Mouse (Mus musculus): Measurements from ENCODE around the gene Kdelr1. TPM values are rescaled to one million over a fixed set of nuclear protein-coding genes. Genes with fewer than 3 reads are reported as not detected.
A peak's percentile ranks its signal among the peaks of the same experiment; 100 is the strongest.

The Kdelr1 gene
- polyA plus RNA-seq, 1 experiment = 132 TPM

DNA sequence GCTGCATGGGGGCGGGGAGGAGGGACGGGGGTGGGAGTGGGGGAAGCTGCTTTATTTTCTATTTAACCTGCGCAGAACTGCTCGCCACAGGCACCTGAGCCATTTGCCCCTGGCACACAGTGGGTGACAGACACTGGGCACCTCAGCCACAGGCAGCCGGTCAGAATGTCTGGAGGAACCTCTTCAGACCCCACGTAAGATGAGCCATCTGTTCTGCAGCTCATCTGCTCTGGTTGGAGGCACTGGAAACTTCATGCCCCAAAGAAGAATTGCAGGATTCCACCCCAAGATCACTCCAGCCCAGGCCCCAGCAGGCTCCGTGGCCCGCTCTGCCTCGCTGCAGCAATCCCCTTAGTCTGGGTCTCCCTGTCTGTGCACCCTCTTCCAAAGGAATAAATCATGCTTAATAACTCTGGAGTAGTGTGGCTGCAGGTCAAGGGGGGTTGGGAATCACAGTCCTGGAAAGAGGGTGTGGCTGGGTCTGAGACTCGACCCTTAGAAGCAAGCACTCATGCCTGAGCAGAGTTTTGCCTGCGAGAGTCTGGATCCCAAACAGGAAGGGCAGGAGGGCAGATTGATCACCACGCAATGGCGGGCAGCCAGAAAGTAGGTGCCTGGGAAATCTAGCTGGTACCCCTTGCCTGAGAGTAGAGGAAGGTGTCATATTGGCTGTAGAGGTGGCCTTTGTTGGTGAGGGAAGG is 44.6 kb downstream of the Kdelr1 start:
- TF ChIP-seq CEBPB (IDR thresholded peaks at IDR 0.05; ENCODE audit: insufficient read depth, poor library complexity, severe bottlenecking) (no peak), POLR2AphosphoS2 (IDR thresholded peaks at IDR 0.05; ENCODE audit: insufficient read length, low read depth) (peak; percentile 59), MYOD1 (IDR thresholded peaks at IDR 0.05; ENCODE audit: control insufficient read depth in 1 of 3, insufficient read length in 2 of 3, low read depth in 2 of 3) (peak in 1 of 3 experiments; percentile 1)
- H3K79me2 ChIP-seq (ENCODE audit: control insufficient read depth, insufficient read depth) = peaks cover 15% of the 10 kb centered on the region
- no peak overlapping the region for H3K4me3 ChIP-seq
- no peaks in the 10 kb centered on the region for H3K27me3 ChIP-seq (ENCODE audit: control insufficient read depth, insufficient read depth, insufficient read length)
- peak overlapping the region; percentile 99 for H3K4me2 ChIP-seq (ENCODE audit: low read depth)
- H3ac ChIP-seq (ENCODE audit: control insufficient read depth, insufficient read length) = no peak overlapping the region
- H3K36me3 ChIP-seq (ENCODE audit: control insufficient read depth, insufficient read depth) = no peaks in the 10 kb centered on the region

DNA sequence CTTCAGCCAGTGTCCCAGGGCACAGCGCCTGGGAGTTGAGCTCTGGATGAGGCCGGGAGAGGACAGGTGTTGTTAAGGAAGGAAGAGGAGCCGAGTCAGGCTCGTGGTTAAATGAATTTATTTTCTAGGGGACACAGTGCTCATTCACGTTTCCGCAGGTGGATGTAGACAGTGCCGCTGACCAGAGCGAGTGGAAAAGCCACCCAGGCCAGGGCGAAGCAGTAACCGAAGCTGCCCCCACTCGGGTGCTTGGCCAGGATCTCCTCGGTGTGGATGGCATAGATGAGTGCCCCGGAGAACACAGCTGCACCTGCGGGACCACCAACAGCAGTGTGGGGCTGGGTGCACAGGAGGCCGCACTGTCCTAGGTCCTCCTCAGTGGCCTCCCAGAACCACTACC is 45.4 kb downstream of the Kdelr1 start:
- Histone ChIP-seq H3K79me2 (ENCODE audit: control insufficient read depth, insufficient read depth) (peaks cover 15% of the 10 kb centered on the region), H3K4me2 (ENCODE audit: low read depth) (peak overlapping the region; percentile 99), H3K4me3 (no peak overlapping the region), H3K36me3 (ENCODE audit: control insufficient read depth, insufficient read depth) (no peaks in the 10 kb centered on the region), H3K27me3 (ENCODE audit: control insufficient read depth, insufficient read depth, insufficient read length) (no peaks in the 10 kb centered on the region), H3ac (ENCODE audit: control insufficient read depth, insufficient read length) (no peak overlapping the region)
- TF ChIP-seq POLR2AphosphoS2 (IDR thresholded peaks at IDR 0.05; ENCODE audit: insufficient read length, low read depth) (no peak), E2F4 (IDR thresholded peaks at IDR 0.05; ENCODE audit: insufficient read depth) (no peak), MAX (IDR thresholded peaks at IDR 0.05; ENCODE audit: low read depth) (no peak), MYOD1 (IDR thresholded peaks at IDR 0.05; ENCODE audit: control insufficient read depth in 1 of 3, insufficient read length in 2 of 3, low read depth in 2 of 3) (no peak), MYOG (IDR thresholded peaks at IDR 0.05; ENCODE audit: control insufficient read depth in 1 of 3, insufficient read depth in 1 of 3, insufficient read length in 2 of 3, low read depth in 2 of 3) (no peak), TCF12 (IDR thresholded peaks at IDR 0.05; ENCODE audit: insufficient read depth, poor library complexity, severe bottlenecking) (no peak), TCF3 (IDR thresholded peaks at IDR 0.05; ENCODE audit: insufficient read length, low read depth) (no peak), REST (IDR thresholded peaks at IDR 0.05; ENCODE audit: insufficient read depth, insufficient read length) (no peak), POLR2A (IDR thresholded peaks at IDR 0.05; ENCODE audit: insufficient read length, low read depth) (no peak), SRF (IDR thresholded peaks at IDR 0.05; ENCODE audit: control insufficient read depth, insufficient read length, low read depth) (no peak), CEBPB (IDR thresholded peaks at IDR 0.05; ENCODE audit: insufficient read depth, poor library complexity, severe bottlenecking) (no peak), USF1 (IDR thresholded peaks at IDR 0.05; ENCODE audit: low read depth) (no peak)

DNA sequence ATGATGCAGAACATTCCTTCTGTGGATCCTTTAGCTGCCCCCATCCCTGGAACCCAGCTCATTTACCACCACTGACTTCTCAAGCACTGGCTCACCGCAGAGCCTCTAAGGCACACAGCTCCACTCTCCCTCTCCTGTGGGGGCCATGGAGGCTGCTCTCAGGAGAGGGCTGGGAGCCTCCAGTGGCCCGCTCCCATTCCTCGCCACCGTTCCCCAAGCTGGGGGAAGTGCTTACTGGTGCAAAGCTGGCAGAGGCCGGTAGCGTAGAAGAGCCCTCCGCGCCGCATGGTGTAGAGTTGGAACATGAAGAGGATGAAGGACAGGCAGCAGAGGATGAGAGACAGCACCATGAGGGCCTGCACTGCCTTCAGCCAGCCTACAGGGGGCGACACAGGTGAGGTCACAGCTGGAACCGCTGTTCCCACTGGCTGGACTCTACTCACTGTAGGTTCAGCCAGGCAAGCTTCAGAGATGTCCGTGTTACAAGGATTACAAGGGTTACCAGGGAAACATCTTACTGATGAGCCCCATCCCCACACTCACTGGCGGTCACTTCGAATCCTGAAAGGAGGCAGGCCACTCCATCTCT is 46.6 kb downstream of the Kdelr1 start:
- Histone ChIP-seq H3K79me2 (ENCODE audit: control insufficient read depth, insufficient read depth) (peaks cover 15% of the 10 kb centered on the region), H3K4me2 (ENCODE audit: low read depth) (peak overlapping the region; percentile 99), H3K27me3 (ENCODE audit: control insufficient read depth, insufficient read depth, insufficient read length) (no peaks in the 10 kb centered on the region), H3K4me3 (peak overlapping the region; percentile 54), H3ac (ENCODE audit: control insufficient read depth, insufficient read length) (peak overlapping the region; percentile 50), H3K36me3 (ENCODE audit: control insufficient read depth, insufficient read depth) (no peaks in the 10 kb centered on the region)
- TF ChIP-seq MYOD1 (IDR thresholded peaks at IDR 0.05; ENCODE audit: control insufficient read depth in 1 of 3, insufficient read length in 2 of 3, low read depth in 2 of 3) (peak in 1 of 3 experiments; percentile 45), POLR2A (IDR thresholded peaks at IDR 0.05; ENCODE audit: insufficient read length, low read depth) (peak; percentile 35), TCF3 (IDR thresholded peaks at IDR 0.05; ENCODE audit: insufficient read length, low read depth) (no peak), MYOG (IDR thresholded peaks at IDR 0.05; ENCODE audit: control insufficient read depth in 1 of 3, insufficient read depth in 1 of 3, insufficient read length in 2 of 3, low read depth in 2 of 3) (peak in 1 of 3 experiments; percentile 13)

DNA sequence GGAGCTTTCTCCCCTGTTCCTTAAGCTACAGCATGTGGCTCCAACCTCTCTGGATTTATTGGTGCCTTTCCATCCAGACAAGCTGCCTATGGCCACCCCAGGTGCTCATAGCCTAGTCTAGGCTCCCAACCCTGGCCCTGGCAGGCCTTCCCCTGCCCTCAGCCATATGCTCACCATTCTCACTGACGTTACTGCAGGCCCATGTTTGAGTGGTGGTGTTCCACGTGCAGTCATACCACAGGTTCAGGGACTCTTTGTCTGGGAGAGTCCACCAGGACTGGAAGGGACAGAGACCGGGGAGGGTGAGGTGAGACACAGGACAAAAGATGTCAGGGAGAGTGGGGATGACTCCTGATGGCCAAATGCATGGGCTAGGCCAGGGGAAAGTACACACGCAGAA is 47.2 kb downstream of the Kdelr1 start:
- H3K36me3 ChIP-seq (ENCODE audit: control insufficient read depth, insufficient read depth) = no peaks in the 10 kb centered on the region
- H3ac ChIP-seq (ENCODE audit: control insufficient read depth, insufficient read length) = peak overlapping the region; percentile 50
- H3K27me3 ChIP-seq (ENCODE audit: control insufficient read depth, insufficient read depth, insufficient read length) = no peaks in the 10 kb centered on the region
- peak overlapping the region; percentile 99 for H3K4me2 ChIP-seq (ENCODE audit: low read depth)
- peaks cover 15% of the 10 kb centered on the region for H3K79me2 ChIP-seq (ENCODE audit: control insufficient read depth, insufficient read depth)
- TF ChIP-seq POLR2A (IDR thresholded peaks at IDR 0.05; ENCODE audit: insufficient read length, low read depth) = no peak
- no peak for TF ChIP-seq TCF3 (IDR thresholded peaks at IDR 0.05; ENCODE audit: insufficient read length, low read depth)
- TF ChIP-seq MYOD1 (IDR thresholded peaks at IDR 0.05; ENCODE audit: control insufficient read depth in 1 of 3, insufficient read length in 2 of 3, low read depth in 2 of 3) = no peak
- TF ChIP-seq USF1 (IDR thresholded peaks at IDR 0.05; ENCODE audit: low read depth) = no peak
- no peak for TF ChIP-seq REST (IDR thresholded peaks at IDR 0.05; ENCODE audit: insufficient read depth, insufficient read length)
- TF ChIP-seq SRF (IDR thresholded peaks at IDR 0.05; ENCODE audit: control insufficient read depth, insufficient read length, low read depth) = no peak
- no peak for TF ChIP-seq POLR2AphosphoS2 (IDR thresholded peaks at IDR 0.05; ENCODE audit: insufficient read length, low read depth)
- TF ChIP-seq MYOG (IDR thresholded peaks at IDR 0.05; ENCODE audit: control insufficient read depth in 1 of 3, insufficient read depth in 1 of 3, insufficient read length in 2 of 3, low read depth in 2 of 3) = no peak
- TF ChIP-seq E2F4 (IDR thresholded peaks at IDR 0.05; ENCODE audit: insufficient read depth) = no peak
- TF ChIP-seq MAX (IDR thresholded peaks at IDR 0.05; ENCODE audit: low read depth) = no peak
- no peak for TF ChIP-seq TCF12 (IDR thresholded peaks at IDR 0.05; ENCODE audit: insufficient read depth, poor library complexity, severe bottlenecking)
- no peak for TF ChIP-seq CEBPB (IDR thresholded peaks at IDR 0.05; ENCODE audit: insufficient read depth, poor library complexity, severe bottlenecking)
- peak overlapping the region; percentile 54 for H3K4me3 ChIP-seq

Measured in myocyte (in vitro differentiated cells).